Mouse (Mus musculus): ENCODE data around the gene Ifnk. TPM values are rescaled to one million over a fixed set of nuclear protein-coding genes. Genes with fewer than 3 reads are reported as not detected.

The Ifnk gene
- polyA plus RNA-seq, 2 experiments: not detected

GRCm38 (mm10) chr4:35167855-35168254 is 16.0 kb downstream of the Ifnk start:
- Histone ChIP-seq H3K9me3 (ENCODE audit: control insufficient read depth, low read length) (no peaks in the 10 kb centered on the region), H3K27me3 (ENCODE audit: control insufficient read depth, insufficient read depth, low read length) (no peaks in the 10 kb centered on the region), H3K9ac (ENCODE audit: low read depth, low read length, severe bottlenecking) (no peak overlapping the region), H3K27ac (replicated peaks; ENCODE audit: low read depth, low read length) (no peak overlapping the region), H3K4me3 (replicated peaks; ENCODE audit: low read length) (no peak overlapping the region), H3K4me1 (ENCODE audit: control insufficient read depth, insufficient read depth, low read length) (no peaks in the 10 kb centered on the region), H3K36me3 (ENCODE audit: control insufficient read depth, insufficient read depth, low read length) (no peaks in the 10 kb centered on the region), H3K4me2 (replicated peaks; ENCODE audit: low read depth, low read length, severe bottlenecking) (no peak overlapping the region)
- no peak for TF ChIP-seq POLR2A (IDR thresholded peaks at IDR 0.05; ENCODE audit: borderline replicate concordance, extremely low read depth, insufficient read depth, insufficient read length)
- DNase-seq (ENCODE audit: low spot score) (no peak), ATAC-seq (ENCODE audit: low FRiP score, low read depth) (no peak)
- 44% methylated on average over 5 of the region's 5 CpGs for WGBS

GRCm38 (mm10) chr4:35169571-35170125 is 17.8 kb downstream of the Ifnk start:
- Histone ChIP-seq H3K4me2 (replicated peaks; ENCODE audit: low read depth, low read length, severe bottlenecking) (no peak overlapping the region), H3K9me3 (ENCODE audit: control insufficient read depth, low read length) (no peaks in the 10 kb centered on the region), H3K27ac (replicated peaks; ENCODE audit: low read depth, low read length) (no peak overlapping the region), H3K9ac (ENCODE audit: low read depth, low read length, severe bottlenecking) (no peak overlapping the region), H3K4me3 (replicated peaks; ENCODE audit: low read length) (no peak overlapping the region), H3K27me3 (ENCODE audit: control insufficient read depth, insufficient read depth, low read length) (no peaks in the 10 kb centered on the region), H3K36me3 (ENCODE audit: control insufficient read depth, insufficient read depth, low read length) (no peaks in the 10 kb centered on the region), H3K4me1 (ENCODE audit: control insufficient read depth, insufficient read depth, low read length) (no peaks in the 10 kb centered on the region)
- no peak for TF ChIP-seq POLR2A (IDR thresholded peaks at IDR 0.05; ENCODE audit: borderline replicate concordance, extremely low read depth, insufficient read depth, insufficient read length)
- ATAC-seq (ENCODE audit: low FRiP score, low read depth) (no peak), DNase-seq (ENCODE audit: low spot score) (peak; percentile 46)
- 77% methylated on average over 13 of the region's 13 CpGs for WGBS

GRCm38 (mm10) chr4:35172471-35172870 is 20.6 kb downstream of the Ifnk start:
- no peaks in the 10 kb centered on the region for H3K9me3 ChIP-seq (ENCODE audit: control insufficient read depth, low read length)
- no peak for TF ChIP-seq POLR2A (IDR thresholded peaks at IDR 0.05; ENCODE audit: borderline replicate concordance, extremely low read depth, insufficient read depth, insufficient read length)
- H3K36me3 ChIP-seq (ENCODE audit: control insufficient read depth, insufficient read depth, low read length): no peaks in the 10 kb centered on the region
- no peak for DNase-seq (ENCODE audit: low spot score)
- H3K4me1 ChIP-seq (ENCODE audit: control insufficient read depth, insufficient read depth, low read length): no peaks in the 10 kb centered on the region
- WGBS: 80% methylated on average over 2 of the region's 2 CpGs
- H3K4me3 ChIP-seq (replicated peaks; ENCODE audit: low read length): no peak overlapping the region
- no peak for ATAC-seq (ENCODE audit: low FRiP score, low read depth)
- H3K4me2 ChIP-seq (replicated peaks; ENCODE audit: low read depth, low read length, severe bottlenecking): no peak overlapping the region
- no peaks in the 10 kb centered on the region for H3K27me3 ChIP-seq (ENCODE audit: control insufficient read depth, insufficient read depth, low read length)
- no peak overlapping the region for H3K27ac ChIP-seq (replicated peaks; ENCODE audit: low read depth, low read length)
- no peak overlapping the region for H3K9ac ChIP-seq (ENCODE audit: low read depth, low read length, severe bottlenecking)

- Histone ChIP-seq H3K4me3 (replicated peaks; ENCODE audit: low read length) (no peak overlapping the region), H3K27ac (replicated peaks; ENCODE audit: low read depth, low read length) (no peak overlapping the region), H3K4me1 (ENCODE audit: control insufficient read depth, insufficient read depth, low read length) (no peaks in the 10 kb centered on the region), H3K9me3 (ENCODE audit: control insufficient read depth, low read length) (no peaks in the 10 kb centered on the region), H3K9ac (ENCODE audit: low read depth, low read length, severe bottlenecking) (no peak overlapping the region), H3K4me2 (replicated peaks; ENCODE audit: low read depth, low read length, severe bottlenecking) (no peak overlapping the region), H3K36me3 (ENCODE audit: control insufficient read depth, insufficient read depth, low read length) (no peaks in the 10 kb centered on the region), H3K27me3 (ENCODE audit: control insufficient read depth, insufficient read depth, low read length) (no peaks in the 10 kb centered on the region)
- WGBS: 56% methylated on average over 1 of the region's 1 CpGs
- no peak for ATAC-seq (ENCODE audit: low FRiP score, low read depth)
- no peak for TF ChIP-seq POLR2A (IDR thresholded peaks at IDR 0.05; ENCODE audit: borderline replicate concordance, extremely low read depth, insufficient read depth, insufficient read length)
- no peak for DNase-seq (ENCODE audit: low spot score)
Observed at GRCm38 (mm10) chr4:35173551-35173950, 21.7 kb downstream of the Ifnk start.

GRCm38 (mm10) chr4:35175566-35175965 is 23.7 kb downstream of the Ifnk start:
- H3K27ac ChIP-seq (replicated peaks; ENCODE audit: low read depth, low read length): no peak overlapping the region
- ATAC-seq (ENCODE audit: low FRiP score, low read depth): no peak
- WGBS: 85% methylated on average over 2 of the region's 2 CpGs

More at GRCm38 (mm10) chr4:35175566-35175965, 23.7 kb downstream of the Ifnk start:
- H3K4me3 ChIP-seq (replicated peaks; ENCODE audit: low read length): no peak overlapping the region
- TF ChIP-seq POLR2A (IDR thresholded peaks at IDR 0.05; ENCODE audit: borderline replicate concordance, extremely low read depth, insufficient read depth, insufficient read length): no peak
- no peaks in the 10 kb centered on the region for H3K27me3 ChIP-seq (ENCODE audit: control insufficient read depth, insufficient read depth, low read length)
- H3K36me3 ChIP-seq (ENCODE audit: control insufficient read depth, insufficient read depth, low read length): no peaks in the 10 kb centered on the region
- DNase-seq (ENCODE audit: low spot score): no peak
- H3K9me3 ChIP-seq (ENCODE audit: control insufficient read depth, low read length): no peaks in the 10 kb centered on the region
- H3K4me1 ChIP-seq (ENCODE audit: control insufficient read depth, insufficient read depth, low read length): no peaks in the 10 kb centered on the region
- no peak overlapping the region for H3K9ac ChIP-seq (ENCODE audit: low read depth, low read length, severe bottlenecking)
- H3K4me2 ChIP-seq (replicated peaks; ENCODE audit: low read depth, low read length, severe bottlenecking): no peak overlapping the region

Measured in limb, embryonic 14.5 days (tissue).